Mouse (Mus musculus) lung, embryonic 16.5 days (tissue): ENCODE data around the gene Pelp1. TPM values are rescaled to one million over a fixed set of nuclear protein-coding genes. Genes with fewer than 3 reads are reported as not detected.
A peak's percentile ranks its signal among the peaks of the same experiment; 100 is the strongest.

Experiments used
- ATAC-seq: fragments of 200-750 bp; cut with Nextera tagmentation; 2 replicates; pipeline ENCODE4 v1.8.0; 2017; ENCODE audit warnings: low read depth, mild to moderate bottlenecking, moderate library complexity
- H3K27ac ChIP-seq: fragments of 300-500 bp; sonication (generic); 2 replicates; pipeline ENCODE4 v1.5.1; 2014; ENCODE audit warnings: mild to moderate bottlenecking, control low read depth, low read length
- H3K27me3 ChIP-seq: fragments of 300-500 bp; sonication (generic); 2 replicates; pipeline ENCODE4 v1.6.1; 2014; ENCODE audit warnings: low read depth, low read length, mixed read lengths; ENCODE audit not compliant: control insufficient read depth, insufficient read depth
- H3K36me3 ChIP-seq: fragments of 300-500 bp; sonication (generic); 2 replicates; pipeline ENCODE4 v1.6.1; 2014; ENCODE audit warnings: low read length; ENCODE audit not compliant: control insufficient read depth, insufficient read depth
- H3K4me1 ChIP-seq: fragments of 300-500 bp; sonication (generic); replicated peaks from 2 replicates; pipeline ENCODE4 v1.6.1; 2014; ENCODE audit warnings: low read length, mixed read lengths; ENCODE audit not compliant: control insufficient read depth, insufficient read depth
- H3K4me2 ChIP-seq: fragments of 300-500 bp; sonication (generic); 2 replicates; pipeline ENCODE4 v1.6.1; 2014; ENCODE audit warnings: low read depth, low read length, control low read depth
- H3K4me3 ChIP-seq: fragments of 300-500 bp; sonication (generic); 2 replicates; pipeline ENCODE4 v1.5.1; 2014; ENCODE audit warnings: mild to moderate bottlenecking, low read length, control low read depth
- H3K9ac ChIP-seq: fragments of 300-500 bp; sonication (generic); 2 replicates; pipeline ENCODE4 v1.6.1; 2014; ENCODE audit warnings: low read length, control low read depth
- H3K9me3 ChIP-seq: fragments of 300-500 bp; sonication (generic); 2 replicates; pipeline ENCODE4 v1.6.1; 2016; ENCODE audit warnings: low read length; ENCODE audit not compliant: control insufficient read depth
- WGBS: fragments of 180-500 bp; shearing (Covaris S2); extraction: QIAGEN DNeasy Blood & Tissue Kit; methylation state at CpG from one replicate; pipeline ENCODE4 v1.1.7; 2014; 5-methylcytosine and 5-hydroxymethylcytosine counted together
- polyA plus RNA-seq: library from polyadenylated mRNA; unstranded; fragments of >200 nt; fragmentation: Nextera tagmentation; extraction: Ambion mirVana; gene quantifications from 2 replicates; pipeline ENCODE4 v1.2.1, GENCODE M21; 2015

The Pelp1 gene
- polyA plus RNA-seq, 1 experiment from 2014 or later, result 37.3 TPM

DNA sequence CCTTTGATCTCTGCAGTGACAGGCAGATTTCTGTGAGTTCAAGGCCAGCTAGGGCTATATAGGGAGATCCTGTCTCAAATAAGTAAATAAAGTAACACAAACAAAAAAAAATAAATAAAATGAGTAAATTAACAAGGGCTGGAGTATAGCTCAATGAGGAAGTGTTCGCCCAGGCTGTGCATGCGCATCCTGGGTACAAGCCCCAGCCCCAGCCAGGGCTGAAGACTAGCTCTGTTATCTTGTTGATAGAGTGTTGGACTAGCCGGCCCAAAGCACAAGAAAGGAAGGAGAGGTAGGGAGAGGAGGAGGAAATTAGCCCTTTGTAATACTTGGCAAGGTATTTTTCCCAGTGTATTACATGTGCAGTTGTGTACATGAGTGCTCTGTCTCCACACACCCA is 34.1 kb upstream of the Pelp1 start:
- Histone ChIP-seq H3K27ac (no peak overlapping the region), H3K9ac (no peak overlapping the region), H3K9me3 (no peaks in the 10 kb centered on the region), H3K4me3 (no peak overlapping the region), H3K36me3 (0 out of 2 replicates have a peak, but pooled peaks cover 7% of the 10 kb centered on the region), H3K27me3 (no peaks in the 10 kb centered on the region), H3K4me1 (no peaks in the 10 kb centered on the region), H3K4me2 (no peak overlapping the region)
- ATAC-seq, result no peak
- WGBS, result 70% methylated on average over 3 of the region's 3 CpGs

GRCm38 (mm10) chr11:70441882-70442281 is 32.1 kb upstream of the Pelp1 start:
- WGBS, result 92% methylated on average over 7 of the region's 7 CpGs

DNA sequence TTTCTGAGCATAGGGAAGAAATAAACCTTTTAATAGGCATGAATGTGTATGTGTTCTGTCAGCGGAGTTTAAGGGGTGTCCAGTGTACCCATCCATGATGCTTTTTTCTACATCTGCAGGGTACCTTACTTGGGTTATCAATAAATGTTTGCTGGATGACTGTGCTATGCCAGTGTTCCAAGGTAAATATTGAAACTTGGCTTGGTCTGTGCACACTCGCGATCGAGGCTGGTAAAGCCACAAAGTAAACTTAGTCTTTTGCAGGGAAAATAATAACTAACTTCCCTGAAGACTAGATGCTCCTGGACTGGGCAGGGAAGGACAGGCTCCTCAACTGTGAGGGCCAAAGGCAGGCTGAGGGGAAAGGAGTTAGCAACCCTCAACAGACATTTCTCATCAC is 30.8 kb upstream of the Pelp1 start:
- H3K4me1 ChIP-seq, result no peaks in the 10 kb centered on the region
- H3K4me2 ChIP-seq, result no peak overlapping the region
- peaks cover 13% of the 10 kb centered on the region for H3K36me3 ChIP-seq
- H3K27me3 ChIP-seq, result no peaks in the 10 kb centered on the region
- ATAC-seq, result no peak
- H3K27ac ChIP-seq, result no peak overlapping the region
- WGBS, result 51% methylated on average over 4 of the region's 4 CpGs
- no peak overlapping the region for H3K4me3 ChIP-seq
- no peaks in the 10 kb centered on the region for H3K9me3 ChIP-seq
- no peak overlapping the region for H3K9ac ChIP-seq

More at GRCm38 (mm10) chr11:70441882-70442281, 32.1 kb upstream of the Pelp1 start:
- Histone ChIP-seq H3K9me3 (no peaks in the 10 kb centered on the region), H3K4me1 (no peaks in the 10 kb centered on the region), H3K4me3 (no peak overlapping the region), H3K27me3 (no peaks in the 10 kb centered on the region), H3K9ac (no peak overlapping the region), H3K36me3 (peaks cover 11% of the 10 kb centered on the region), H3K27ac (no peak overlapping the region), H3K4me2 (no peak overlapping the region)
- ATAC-seq, result no peak

DNA sequence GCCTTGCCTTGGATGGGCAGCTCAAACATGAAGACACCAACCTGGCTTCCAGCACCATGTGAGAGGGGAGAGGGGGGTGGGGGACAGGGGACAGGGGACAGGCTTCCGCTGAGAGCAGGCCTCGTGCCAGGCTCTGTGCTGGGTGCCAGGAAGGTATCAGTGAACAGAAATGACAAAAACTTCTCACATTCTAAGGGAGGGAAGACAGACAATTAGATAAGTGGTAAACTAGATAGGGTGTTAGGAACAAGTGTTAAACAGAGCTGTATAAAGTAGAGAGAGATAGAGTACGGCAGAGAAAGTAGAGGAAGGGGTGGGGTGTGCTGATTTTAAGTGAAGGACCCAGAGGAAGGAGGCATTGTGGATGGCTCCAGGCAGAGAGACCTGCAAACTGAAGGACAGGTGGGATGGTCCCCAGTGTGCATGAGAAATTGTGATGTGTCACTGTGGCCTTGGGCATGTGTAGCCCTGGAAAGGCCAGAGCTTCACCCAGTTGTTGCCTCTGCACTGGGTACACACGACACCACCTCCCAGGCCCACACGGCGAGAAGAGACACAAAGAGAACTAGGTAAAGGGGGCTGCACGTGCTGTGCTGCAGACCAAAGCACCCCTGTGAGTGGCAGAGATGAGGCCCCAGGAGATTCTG is 29.0 kb upstream of the Pelp1 start:
- ATAC-seq, result no peak
- 81% methylated on average over 7 of the region's 7 CpGs for WGBS

GRCm38 (mm10) chr11:70437426-70437825 is 27.6 kb upstream of the Pelp1 start:
- Histone ChIP-seq H3K9me3 (no peaks in the 10 kb centered on the region), H3K36me3 (peaks cover 13% of the 10 kb centered on the region), H3K27ac (no peak overlapping the region), H3K4me3 (no peak overlapping the region), H3K4me1 (peaks cover 12% of the 10 kb centered on the region), H3K4me2 (no peak overlapping the region), H3K27me3 (no peaks in the 10 kb centered on the region), H3K9ac (no peak overlapping the region)
- WGBS, result 71% methylated on average over 6 of the region's 6 CpGs
- no peak for ATAC-seq

More for the DNA sequence above, 29.0 kb upstream of the Pelp1 start:
- H3K4me3 ChIP-seq, result no peak overlapping the region
- no peak overlapping the region for H3K9ac ChIP-seq
- H3K4me2 ChIP-seq, result no peak overlapping the region
- H3K27ac ChIP-seq, result no peak overlapping the region
- H3K27me3 ChIP-seq, result no peaks in the 10 kb centered on the region
- no peaks in the 10 kb centered on the region for H3K9me3 ChIP-seq
- peaks cover 1% of the 10 kb centered on the region for H3K4me1 ChIP-seq
- H3K36me3 ChIP-seq, result peaks cover 13% of the 10 kb centered on the region

- no peak overlapping the region for H3K27ac ChIP-seq
- H3K4me2 ChIP-seq, result no peak overlapping the region
- 66% methylated on average over 5 of the region's 5 CpGs for WGBS
- H3K36me3 ChIP-seq, result peaks cover 13% of the 10 kb centered on the region
- H3K4me3 ChIP-seq, result no peak overlapping the region
- ATAC-seq, result no peak
- no peaks in the 10 kb centered on the region for H3K9me3 ChIP-seq
- H3K27me3 ChIP-seq, result no peaks in the 10 kb centered on the region
- peaks cover 14% of the 10 kb centered on the region for H3K4me1 ChIP-seq
- H3K9ac ChIP-seq, result no peak overlapping the region
These were observed 25.6 kb upstream of the Pelp1 start for GRCm38 (mm10) chr11:70435476-70435875.

DNA sequence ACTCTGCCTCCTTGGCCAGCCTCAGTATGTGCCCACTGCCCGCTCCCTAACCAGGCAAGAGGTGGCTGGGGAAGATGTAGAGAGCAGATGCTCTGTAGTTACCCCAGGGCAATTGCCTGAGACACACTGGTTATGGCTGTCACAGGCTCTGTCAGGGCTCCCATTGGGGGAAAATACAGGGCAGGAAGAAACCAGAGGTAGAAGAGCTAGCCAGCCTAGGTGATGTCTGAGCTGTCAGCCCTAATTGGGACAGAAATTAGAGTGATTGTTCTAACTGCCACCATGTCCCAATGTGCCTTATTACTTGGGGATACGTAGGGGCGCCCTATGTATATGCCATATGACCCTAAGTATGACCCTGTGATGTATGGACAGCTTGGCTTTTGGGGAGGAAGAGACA is 24.1 kb upstream of the Pelp1 start:
- H3K36me3 ChIP-seq, result peaks cover 7% of the 10 kb centered on the region
- no peak overlapping the region for H3K27ac ChIP-seq
- peak overlapping the region; percentile 86; the same call in 1 of the 2 replicates for H3K4me3 ChIP-seq
- peaks cover 14% of the 10 kb centered on the region for H3K4me1 ChIP-seq
- no peak overlapping the region for H3K9ac ChIP-seq
- H3K27me3 ChIP-seq, result no peaks in the 10 kb centered on the region
- ATAC-seq, result no peak
- no peaks in the 10 kb centered on the region for H3K9me3 ChIP-seq
- H3K4me2 ChIP-seq, result peak overlapping the region; percentile 89; the same call in 1 of the 2 replicates
- WGBS, result 89% methylated on average over 3 of the region's 3 CpGs

DNA sequence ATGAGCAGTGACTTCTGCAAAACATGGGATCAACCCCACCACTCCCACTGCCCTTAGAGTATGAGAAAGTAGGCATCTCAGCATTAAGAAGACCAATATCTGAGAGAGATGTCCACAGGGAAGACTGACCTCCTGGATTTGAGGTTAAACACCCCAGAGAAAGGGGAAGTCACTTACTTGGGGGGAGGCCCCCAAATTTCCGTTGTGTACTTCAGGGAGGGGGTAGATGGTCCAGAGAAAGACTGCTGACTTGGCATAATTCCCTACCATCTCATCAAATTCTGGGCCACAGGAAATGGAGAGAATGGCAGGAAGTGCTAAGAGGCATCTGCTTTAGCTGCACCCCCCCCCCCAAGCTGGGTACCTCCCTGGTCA is 23.7 kb upstream of the Pelp1 start:
- Histone ChIP-seq H3K9ac (peak overlapping the region; percentile 88; the same call in 1 of the 2 replicates), H3K4me3 (peak overlapping the region; percentile 86)
- WGBS, result 50% methylated on average over 1 of the region's 1 CpGs

GRCm38 (mm10) chr11:70432895-70433568 is 23.2 kb upstream of the Pelp1 start:
- peak overlapping the region; percentile 86 for H3K4me3 ChIP-seq
- H3K4me2 ChIP-seq, result peak overlapping the region; percentile 89
- peak overlapping the region; percentile 88 for H3K9ac ChIP-seq
- peak; percentile 26 for ATAC-seq
- peaks cover 6% of the 10 kb centered on the region for H3K36me3 ChIP-seq
- H3K27ac ChIP-seq, result peak overlapping the region; percentile 86; the same call in 1 of the 2 replicates
- no peaks in the 10 kb centered on the region for H3K9me3 ChIP-seq
- 6% methylated on average over 15 of the region's 15 CpGs for WGBS
- H3K27me3 ChIP-seq, result no peaks in the 10 kb centered on the region
- H3K4me1 ChIP-seq, result peaks cover 14% of the 10 kb centered on the region

More for the DNA sequence above, 23.7 kb upstream of the Pelp1 start:
- ATAC-seq, result no peak
- H3K9me3 ChIP-seq, result no peaks in the 10 kb centered on the region
- peak overlapping the region; percentile 89 for H3K4me2 ChIP-seq
- H3K27me3 ChIP-seq, result no peaks in the 10 kb centered on the region
- no peak overlapping the region for H3K27ac ChIP-seq
- peaks cover 7% of the 10 kb centered on the region for H3K36me3 ChIP-seq
- peaks cover 14% of the 10 kb centered on the region for H3K4me1 ChIP-seq
